Mouse (Mus musculus) liver, postnatal 0 days (tissue): ENCODE data around the gene Pax2.

ENCODE experiments used
- CTCF ChIP-seq: sonication (generic); IDR thresholded peaks from 2 replicates; pipeline ENCODE4 v1.5.1; 2016; ENCODE audit warnings: antibody characterized with exemption, low read depth
- EP300 ChIP-seq: IDR thresholded peaks from 2 replicates; pipeline ENCODE4 v1.6.1; 2016; ENCODE audit warnings: antibody characterized with exemption, low read depth, mild to moderate bottlenecking

- TF ChIP-seq CTCF (no peak), EP300 (no peak)
Observed at GRCm38 (mm10) chr19:44752056-44752940, 3.5 kb upstream of the Pax2 start.
